ENCODE assay signal across 8 mouse cellular contexts in genomic region chr1:162739406-162739805, GRCm38 (mm10). TPM values are rescaled to one million over a fixed set of nuclear protein-coding genes. Genes with fewer than 3 reads are reported as not detected.
DNase-seq lines count a peak whose midpoint lies in the region; ATAC-seq lines count a peak whose summit lies in the region.

No protein-coding gene starts in this region.

- H3K27me3 ChIP-seq in hindbrain, embryonic 11.5 days (ENCODE audit: control insufficient read depth, insufficient read depth, low read length) = no peaks in the 10 kb centered on the region
- H3K27me3 ChIP-seq in limb, embryonic 11.5 days (ENCODE audit: control insufficient read depth, insufficient read depth, low read length) = no peaks in the 10 kb centered on the region
- no peaks in the 10 kb centered on the region for H3K27me3 ChIP-seq in midbrain, embryonic 15.5 days (replicated peaks)

- H3K9ac ChIP-seq in hindbrain, embryonic 11.5 days (ENCODE audit: low read depth, low read length) = peak overlapping the region; percentile 99
- peak overlapping the region; percentile 99 for H3K9ac ChIP-seq in limb, embryonic 11.5 days (ENCODE audit: low read length)
- peak overlapping the region; percentile 92 for H3K9ac ChIP-seq in midbrain, embryonic 15.5 days

- no peaks in the 10 kb centered on the region for H3K36me3 ChIP-seq in hindbrain, embryonic 11.5 days (ENCODE audit: control insufficient read depth, insufficient read depth, low read length)
- H3K36me3 ChIP-seq in limb, embryonic 11.5 days (ENCODE audit: control insufficient read depth, insufficient read depth, low read length) = no peaks in the 10 kb centered on the region
- no peaks in the 10 kb centered on the region for H3K36me3 ChIP-seq in midbrain, embryonic 15.5 days (replicated peaks)

- peak overlapping the region; percentile 97 for H3K27ac ChIP-seq in hindbrain, embryonic 11.5 days (ENCODE audit: low read depth, low read length)
- H3K27ac ChIP-seq in limb, embryonic 11.5 days (replicated peaks; ENCODE audit: low read depth, low read length) = peak overlapping the region; percentile 97
- peak overlapping the region; percentile 98 for H3K27ac ChIP-seq in midbrain, embryonic 15.5 days

- peak; percentile 12 to 34 for DNase-seq in right cerebral cortex, adult 2 months (ENCODE audit: low spot score in 2 of 2)
- DNase-seq in right cerebral cortex, postnatal 14 days = no peak
- DNase-seq in adrenal gland, postnatal 10 days = peak; percentile 46
- DNase-seq in fat pad, adult 2 months (ENCODE audit: extremely low read depth, low read depth, low spot score) = peak; percentile 10
- DNase-seq in hindbrain, embryonic 11.5 days (ENCODE audit: low spot score) = peak; percentile 41
- DNase-seq in limb, embryonic 11.5 days (ENCODE audit: low spot score) = peak; percentile 28
- DNase-seq in B cell, adult 2 months = no peak

- peaks cover 2% of the 10 kb centered on the region; the same call in 1 of the 2 replicates for H3K4me1 ChIP-seq in hindbrain, embryonic 11.5 days (replicated peaks; ENCODE audit: control insufficient read depth, insufficient read depth, low read length)
- peaks cover 6% of the 10 kb centered on the region; the same call in 1 of the 2 replicates for H3K4me1 ChIP-seq in limb, embryonic 11.5 days (ENCODE audit: control insufficient read depth, insufficient read depth, low read length)
- H3K4me1 ChIP-seq in midbrain, embryonic 15.5 days = peaks cover 34% of the 10 kb centered on the region

- no peak for ATAC-seq in hindbrain, embryonic 11.5 days (ENCODE audit: low FRiP score)
- no peak for ATAC-seq in limb, embryonic 11.5 days (ENCODE audit: insufficient number of reproducible peaks, low FRiP score, low TSS enrichment, low read depth)
- no peak; the same call in 1 of the 2 replicates for ATAC-seq in midbrain, embryonic 15.5 days (replicated peaks)

- no peaks in the 10 kb centered on the region for H3K9me3 ChIP-seq in hindbrain, embryonic 11.5 days (ENCODE audit: control insufficient read depth, low read length)
- H3K9me3 ChIP-seq in limb, embryonic 11.5 days (ENCODE audit: control insufficient read depth, low read length) = no peaks in the 10 kb centered on the region
- no peaks in the 10 kb centered on the region for H3K9me3 ChIP-seq in midbrain, embryonic 15.5 days

- WGBS in hindbrain, embryonic 11.5 days = under 1% methylated on average over 10 of the region's 10 CpGs
- under 1% methylated on average over 10 of the region's 10 CpGs for WGBS in limb, embryonic 11.5 days
- under 1% methylated on average over 10 of the region's 10 CpGs for WGBS in midbrain, embryonic 15.5 days

- peak overlapping the region; percentile 79 for H3K4me2 ChIP-seq in hindbrain, embryonic 11.5 days (replicated peaks; ENCODE audit: low read depth, low read length)
- peak overlapping the region; percentile 84 for H3K4me2 ChIP-seq in limb, embryonic 11.5 days (ENCODE audit: low read depth, severe bottlenecking)
- H3K4me2 ChIP-seq in midbrain, embryonic 15.5 days = peak overlapping the region; percentile 79

- H3K4me3 ChIP-seq in hindbrain, embryonic 11.5 days (ENCODE audit: low read depth, low read length) = peak overlapping the region; percentile 99
- peak overlapping the region; percentile 99 for H3K4me3 ChIP-seq in limb, embryonic 11.5 days (ENCODE audit: low read depth, low read length)
- peak overlapping the region; percentile 93 for H3K4me3 ChIP-seq in midbrain, embryonic 15.5 days

RNA-seq across cellular contexts. Expression of gene Prrc2c, which starts 0.9 kb away (rescaled TPM):
- total RNA-seq in adrenal gland, postnatal 10 days (2021) = 100 to 1,000 TPM; 121 to 153 TPM
- 155 and 213 TPM in 2 replicates for polyA plus RNA-seq in hindbrain, embryonic 11.5 days (2014; fragmentation: Nextera tagmentation; extraction: Ambion mirVana)
- 168 and 186 TPM in 2 replicates for polyA plus RNA-seq in limb, embryonic 11.5 days (2014; fragmentation: Nextera tagmentation; extraction: Ambion mirVana)
- 142 and 158 TPM in 2 replicates for polyA plus RNA-seq in midbrain, embryonic 15.5 days (2015; fragmentation: Nextera tagmentation; extraction: Ambion mirVana)

Comparison
In these comparisons a context has a peak if more than half of its experiments do, and no peak if none do; other contexts are left out.
1. DNase-seq: peak in right cerebral cortex, adult 2 months (2 of 2), adrenal gland, postnatal 10 days (single experiment), fat pad, adult 2 months (single experiment), hindbrain, embryonic 11.5 days (single experiment) and limb, embryonic 11.5 days (single experiment); none in right cerebral cortex, postnatal 14 days (single experiment) and B cell, adult 2 months (0 of 2).
2. Peak in every context shown above with its lines, with median percentiles within 50 percentile points of each other: H3K27ac ChIP-seq, H3K4me2 ChIP-seq, H3K4me3 ChIP-seq and H3K9ac ChIP-seq.